Mouse (Mus musculus): ENCODE data around the gene Adarb1. TPM values are rescaled to one million over a fixed set of nuclear protein-coding genes. Genes with fewer than 3 reads are reported as not detected.

Adarb1 gene
- polyA plus RNA-seq, 1 experiment: 154 TPM

DNA sequence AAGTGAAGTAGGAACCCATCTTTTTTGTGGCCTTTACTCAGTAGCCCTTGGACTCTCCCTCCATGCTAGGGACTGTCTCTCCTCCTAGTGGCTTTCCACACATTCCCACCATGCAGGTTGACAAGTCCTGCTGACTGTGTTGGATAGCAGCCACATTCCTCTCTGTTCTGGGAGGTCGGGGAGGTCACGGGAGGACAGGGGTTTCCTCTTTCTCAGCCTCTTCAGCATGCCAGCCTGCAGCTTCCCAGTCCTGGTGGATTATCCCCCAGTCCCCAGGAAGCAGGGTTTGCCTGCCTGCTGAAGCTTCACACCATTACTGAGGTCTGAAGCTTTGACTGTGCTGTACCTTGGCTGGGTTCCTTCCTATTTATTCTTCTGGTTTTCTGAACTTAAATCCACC is 29.7 kb upstream of the Adarb1 start:
- 7% methylated on average over 2 of the region's 2 CpGs for WGBS
- H3K4me3 ChIP-seq (replicated peaks; ENCODE audit: insufficient read depth, low read depth, low read length): no peak overlapping the region
- TF ChIP-seq POLR2A (IDR thresholded peaks at IDR 0.05; ENCODE audit: borderline replicate concordance, insufficient read depth, low read length) (no peak), CTCF (IDR thresholded peaks at IDR 0.05; ENCODE audit: borderline replicate concordance, insufficient read depth, low read depth, low read length) (no peak)
- H3K27ac ChIP-seq (ENCODE audit: insufficient read depth, low read length): no peak overlapping the region
- H3K4me1 ChIP-seq (ENCODE audit: control insufficient read depth, insufficient read depth, low read length): peaks cover 12% of the 10 kb centered on the region
- DNase-seq: no peak
- no peaks in the 10 kb centered on the region for H3K27me3 ChIP-seq (ENCODE audit: control insufficient read depth, insufficient read depth, low read length)

DNA sequence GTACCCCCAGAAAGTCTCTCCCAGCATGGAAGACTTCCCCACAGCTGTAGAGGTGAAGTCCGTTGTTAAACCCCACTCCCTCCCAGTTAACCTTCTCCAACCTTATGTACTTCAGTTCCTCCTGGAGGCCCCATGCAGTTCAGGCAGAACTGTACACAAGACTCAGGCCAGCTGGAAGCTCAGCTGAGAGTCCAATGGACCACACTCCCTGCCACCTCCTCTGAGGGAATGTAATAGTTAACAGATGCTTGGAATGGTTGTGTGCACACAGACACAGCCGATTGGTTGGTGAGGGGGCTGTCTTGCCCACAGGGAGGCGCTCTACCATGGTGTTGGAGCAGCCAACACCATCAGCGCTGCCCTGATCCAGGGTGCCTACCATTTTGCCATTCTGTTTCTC is 24.2 kb upstream of the Adarb1 start:
- 76% methylated on average over 4 of the region's 4 CpGs for WGBS
- no peak for DNase-seq
- no peak overlapping the region for H3K4me3 ChIP-seq (replicated peaks; ENCODE audit: insufficient read depth, low read depth, low read length)
- H3K27ac ChIP-seq (ENCODE audit: insufficient read depth, low read length): no peak overlapping the region
- H3K4me1 ChIP-seq (ENCODE audit: control insufficient read depth, insufficient read depth, low read length): no peaks in the 10 kb centered on the region; the same call in 1 of the 2 replicates
- H3K27me3 ChIP-seq (ENCODE audit: control insufficient read depth, insufficient read depth, low read length): no peaks in the 10 kb centered on the region
- no peak for TF ChIP-seq POLR2A (IDR thresholded peaks at IDR 0.05; ENCODE audit: borderline replicate concordance, insufficient read depth, low read length)
- TF ChIP-seq CTCF (IDR thresholded peaks at IDR 0.05; ENCODE audit: borderline replicate concordance, insufficient read depth, low read depth, low read length): no peak

- Histone ChIP-seq H3K27me3 (ENCODE audit: control insufficient read depth, insufficient read depth, low read length) (no peaks in the 10 kb centered on the region), H3K27ac (ENCODE audit: insufficient read depth, low read length) (no peak overlapping the region), H3K4me1 (ENCODE audit: control insufficient read depth, insufficient read depth, low read length) (no peaks in the 10 kb centered on the region), H3K4me3 (replicated peaks; ENCODE audit: insufficient read depth, low read depth, low read length) (no peak overlapping the region)
- WGBS: 80% methylated on average over 3 of the region's 3 CpGs
- no peak for DNase-seq
- TF ChIP-seq CTCF (IDR thresholded peaks at IDR 0.05; ENCODE audit: borderline replicate concordance, insufficient read depth, low read depth, low read length) (no peak), POLR2A (IDR thresholded peaks at IDR 0.05; ENCODE audit: borderline replicate concordance, insufficient read depth, low read length) (no peak)
Observed at GRCm38 (mm10) chr10:77441812-77442211, 23.7 kb upstream of the Adarb1 start.

DNA sequence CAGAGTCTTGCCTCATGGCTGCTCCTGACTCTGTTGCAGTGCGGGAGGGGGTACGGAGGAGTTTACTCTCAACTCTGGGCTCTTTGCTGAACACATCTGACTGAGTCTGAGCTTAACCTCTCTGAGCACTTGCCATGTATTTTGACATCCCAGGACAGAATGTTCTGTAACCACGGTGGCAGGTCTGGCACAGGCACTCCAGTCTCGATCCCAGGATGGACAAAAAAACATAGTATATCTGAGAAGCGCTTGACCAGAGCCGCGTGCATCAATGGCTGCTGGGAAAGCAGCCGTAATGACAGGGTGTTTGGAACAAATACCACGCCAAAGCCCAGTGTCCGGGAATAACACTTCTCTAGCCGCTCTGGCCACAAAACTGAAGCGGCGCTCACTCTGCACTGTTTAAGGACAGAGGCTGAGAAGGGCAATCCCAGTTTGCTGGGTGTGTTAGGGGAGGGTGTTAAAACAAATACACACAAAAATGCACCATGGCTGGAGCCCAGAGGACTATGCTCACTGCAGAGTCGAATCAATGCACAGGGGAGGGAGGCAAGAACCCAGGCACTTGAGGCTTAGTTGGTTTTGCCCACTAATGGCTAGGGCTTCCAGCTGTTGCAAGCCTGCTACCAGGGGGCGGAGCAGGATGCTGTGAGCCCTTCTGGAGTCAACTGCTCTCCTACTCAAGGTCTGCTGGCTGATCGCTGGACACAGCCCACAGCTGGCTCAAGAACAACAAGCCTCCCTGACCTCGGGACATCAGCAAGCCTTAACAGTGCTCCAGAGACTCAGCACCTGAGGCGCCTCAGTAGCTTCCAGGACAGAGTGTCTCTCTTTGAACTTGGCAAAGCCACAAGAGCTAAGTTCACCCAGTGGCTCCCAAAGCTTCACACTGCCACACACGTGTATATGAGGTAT is 23.0 kb upstream of the Adarb1 start:
- no peaks in the 10 kb centered on the region for H3K27me3 ChIP-seq (ENCODE audit: control insufficient read depth, insufficient read depth, low read length)
- no peak for TF ChIP-seq POLR2A (IDR thresholded peaks at IDR 0.05; ENCODE audit: borderline replicate concordance, insufficient read depth, low read length)
- no peak for TF ChIP-seq CTCF (IDR thresholded peaks at IDR 0.05; ENCODE audit: borderline replicate concordance, insufficient read depth, low read depth, low read length)
- WGBS: 62% methylated on average over 19 of the region's 19 CpGs
- DNase-seq: no peak
- no peaks in the 10 kb centered on the region for H3K4me1 ChIP-seq (ENCODE audit: control insufficient read depth, insufficient read depth, low read length)
- no peak overlapping the region for H3K4me3 ChIP-seq (replicated peaks; ENCODE audit: insufficient read depth, low read depth, low read length)
- no peak overlapping the region for H3K27ac ChIP-seq (ENCODE audit: insufficient read depth, low read length)

- no peak overlapping the region for H3K4me3 ChIP-seq (replicated peaks; ENCODE audit: insufficient read depth, low read depth, low read length)
- peaks cover 4% of the 10 kb centered on the region; the same call in 1 of the 2 replicates for H3K4me1 ChIP-seq (ENCODE audit: control insufficient read depth, insufficient read depth, low read length)
- H3K27me3 ChIP-seq (ENCODE audit: control insufficient read depth, insufficient read depth, low read length): no peaks in the 10 kb centered on the region
- no peak for DNase-seq
- no peak overlapping the region for H3K27ac ChIP-seq (ENCODE audit: insufficient read depth, low read length)
- WGBS: 73% methylated on average over 6 of the region's 6 CpGs
- TF ChIP-seq POLR2A (IDR thresholded peaks at IDR 0.05; ENCODE audit: borderline replicate concordance, insufficient read depth, low read length) (no peak), CTCF (IDR thresholded peaks at IDR 0.05; ENCODE audit: borderline replicate concordance, insufficient read depth, low read depth, low read length) (no peak)
Observed at GRCm38 (mm10) chr10:77440286-77440685, 22.2 kb upstream of the Adarb1 start.

DNA sequence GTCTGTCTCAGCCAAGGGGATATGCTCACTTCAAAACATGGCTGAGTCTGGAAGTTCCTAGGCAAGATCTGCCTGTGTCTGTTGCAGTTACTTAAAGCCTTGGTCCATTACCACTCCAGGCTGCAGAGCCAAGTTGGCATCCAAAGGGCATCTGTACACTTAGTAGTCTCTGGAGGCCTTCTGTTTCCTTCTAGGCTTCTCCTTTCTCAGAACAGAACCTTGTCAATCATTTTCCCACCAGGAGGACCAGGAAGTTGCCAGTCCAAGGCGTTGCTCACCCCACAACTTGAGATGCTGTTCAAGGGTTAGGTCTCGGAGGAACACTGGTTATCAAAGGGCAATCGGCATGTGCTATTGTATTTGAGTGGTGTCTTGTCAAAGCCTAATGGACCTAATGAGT is 21.0 kb upstream of the Adarb1 start:
- Histone ChIP-seq H3K4me3 (replicated peaks; ENCODE audit: insufficient read depth, low read depth, low read length) (no peak overlapping the region), H3K27me3 (ENCODE audit: control insufficient read depth, insufficient read depth, low read length) (no peaks in the 10 kb centered on the region), H3K4me1 (ENCODE audit: control insufficient read depth, insufficient read depth, low read length) (peaks cover 12% of the 10 kb centered on the region), H3K27ac (ENCODE audit: insufficient read depth, low read length) (no peak overlapping the region)
- no peak for DNase-seq
- TF ChIP-seq POLR2A (IDR thresholded peaks at IDR 0.05; ENCODE audit: borderline replicate concordance, insufficient read depth, low read length) (no peak), CTCF (IDR thresholded peaks at IDR 0.05; ENCODE audit: borderline replicate concordance, insufficient read depth, low read depth, low read length) (no peak)
- 85% methylated on average over 3 of the region's 3 CpGs for WGBS

GRCm38 (mm10) chr10:77438021-77438420 is 20.0 kb upstream of the Adarb1 start:
- Histone ChIP-seq H3K4me3 (replicated peaks; ENCODE audit: insufficient read depth, low read depth, low read length) (no peak overlapping the region), H3K27ac (ENCODE audit: insufficient read depth, low read length) (no peak overlapping the region), H3K4me1 (ENCODE audit: control insufficient read depth, insufficient read depth, low read length) (peaks cover 16% of the 10 kb centered on the region), H3K27me3 (ENCODE audit: control insufficient read depth, insufficient read depth, low read length) (no peaks in the 10 kb centered on the region)
- no peak for DNase-seq
- TF ChIP-seq CTCF (IDR thresholded peaks at IDR 0.05; ENCODE audit: borderline replicate concordance, insufficient read depth, low read depth, low read length) (no peak), POLR2A (IDR thresholded peaks at IDR 0.05; ENCODE audit: borderline replicate concordance, insufficient read depth, low read length) (no peak)
- WGBS: 52% methylated on average over 1 of the region's 1 CpGs

- TF ChIP-seq CTCF (IDR thresholded peaks at IDR 0.05; ENCODE audit: borderline replicate concordance, insufficient read depth, low read depth, low read length) (no peak), POLR2A (IDR thresholded peaks at IDR 0.05; ENCODE audit: borderline replicate concordance, insufficient read depth, low read length) (no peak)
- H3K27me3 ChIP-seq (ENCODE audit: control insufficient read depth, insufficient read depth, low read length): no peaks in the 10 kb centered on the region
- no peak for DNase-seq
- peaks cover 16% of the 10 kb centered on the region for H3K4me1 ChIP-seq (ENCODE audit: control insufficient read depth, insufficient read depth, low read length)
- no peak overlapping the region for H3K27ac ChIP-seq (ENCODE audit: insufficient read depth, low read length)
- WGBS: 52% methylated on average over 4 of the region's 4 CpGs
- no peak overlapping the region for H3K4me3 ChIP-seq (replicated peaks; ENCODE audit: insufficient read depth, low read depth, low read length)
Observed at GRCm38 (mm10) chr10:77435343-77435742, 17.3 kb upstream of the Adarb1 start.
